Mouse (Mus musculus): ENCODE measurements around the gene Usp33.

DNA sequence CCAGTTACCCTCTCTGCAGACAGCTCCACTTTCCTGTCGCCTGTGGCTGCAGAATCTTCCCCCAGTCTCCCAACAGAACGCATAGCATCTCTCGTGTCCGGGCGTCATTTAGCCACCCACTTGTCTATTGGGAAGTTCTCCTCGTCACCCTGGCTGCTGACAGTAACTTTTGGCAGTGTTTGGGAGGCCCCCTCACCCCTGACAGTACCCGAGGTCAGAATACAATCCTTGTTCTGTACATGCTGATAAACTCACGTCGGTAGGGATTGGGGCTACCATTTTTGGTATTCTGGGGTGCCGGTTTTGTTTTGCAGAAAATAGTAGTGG is 50.7 kb downstream of the Usp33 start:
- TF ChIP-seq CTCF (conservative IDR thresholded peaks at IDR 0.05; ENCODE audit: low read length) (no peak), NANOG (IDR thresholded peaks at IDR 0.05; ENCODE audit: borderline replicate concordance, low read length) (no peak)
